Mouse (Mus musculus) embryonic fibroblast, embryonic 13.5 days (primary cell): ENCODE data around the gene Sipa1l3.

Experiments
- CTCF ChIP-seq: IDR thresholded peaks from 2 replicates; pipeline ENCODE4 v1.5.1; 2011; ENCODE audit warnings: mild to moderate bottlenecking, control low read depth, low read length, moderate library complexity, borderline replicate concordance; ENCODE audit not compliant: insufficient read depth
- POLR2A ChIP-seq: IDR thresholded peaks from 2 replicates; pipeline ENCODE4 v1.6.1; 2011; ENCODE audit warnings: low read depth, mild to moderate bottlenecking, control low read depth, low read length, moderate library complexity

DNA sequence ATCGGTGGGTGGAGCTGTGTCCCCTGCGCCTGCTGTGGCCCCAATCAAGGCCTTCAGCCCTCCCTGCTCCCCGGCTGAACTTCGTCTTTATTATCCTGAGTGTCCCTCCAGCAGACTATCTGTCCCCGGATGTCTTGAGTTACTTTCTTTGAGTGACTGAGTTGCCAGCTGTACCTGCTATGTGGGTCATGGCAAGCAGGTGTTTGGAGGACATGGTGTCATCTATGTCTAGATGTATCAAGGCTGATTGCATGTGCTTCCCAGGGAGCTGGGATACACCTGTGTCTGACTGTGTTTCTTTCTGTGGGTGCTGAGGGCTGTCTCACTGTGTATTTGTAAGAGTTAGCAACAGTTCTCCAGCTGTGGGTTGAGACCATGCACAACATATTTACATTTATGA lies 208.7 kb downstream of the Sipa1l3 start:
- TF ChIP-seq POLR2A: no peak
- TF ChIP-seq CTCF: no peak
